Mouse (Mus musculus): ENCODE results near the gene Clcn1.

Clcn1 gene

GRCm38 (mm10) chr6:42364607-42365006, 78.1 kb downstream of the Clcn1 start:
- no peak for DNase-seq (ENCODE audit: low read depth in 2 of 2, low spot score in 2 of 2)

DNA sequence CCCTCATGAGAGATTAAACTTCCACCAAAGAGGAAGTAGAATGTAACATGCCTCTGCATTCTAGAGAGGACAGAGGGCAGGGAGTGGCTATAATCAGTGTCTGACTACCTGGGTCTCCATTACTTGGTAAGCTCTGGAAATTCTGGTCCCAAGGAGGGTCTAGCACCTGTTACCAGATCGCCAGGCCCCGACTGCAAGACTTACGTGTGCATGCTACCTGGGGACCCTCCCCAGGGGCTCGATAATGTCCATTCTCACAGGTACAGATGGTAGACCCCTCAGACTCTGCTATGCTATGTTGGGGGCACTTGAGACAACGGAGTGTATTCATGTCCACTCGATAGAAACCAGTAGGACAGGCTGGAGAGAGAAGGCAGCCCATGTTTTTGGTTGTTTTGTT, 78.7 kb downstream of the Clcn1 start:
- no peak for DNase-seq (ENCODE audit: low read depth in 2 of 2, low spot score in 2 of 2)

All from CD8-positive naive resting alpha-beta T cell, adult 2 months (primary cell).